Mouse (Mus musculus): ENCODE data around the gene Mamdc4. TPM values are rescaled to one million over a fixed set of nuclear protein-coding genes. Genes with fewer than 3 reads are reported as not detected.

The Mamdc4 gene
- polyA plus RNA-seq (2012; rRNA removed), result 0.99 and 2.5 TPM in 2 replicates

DNA sequence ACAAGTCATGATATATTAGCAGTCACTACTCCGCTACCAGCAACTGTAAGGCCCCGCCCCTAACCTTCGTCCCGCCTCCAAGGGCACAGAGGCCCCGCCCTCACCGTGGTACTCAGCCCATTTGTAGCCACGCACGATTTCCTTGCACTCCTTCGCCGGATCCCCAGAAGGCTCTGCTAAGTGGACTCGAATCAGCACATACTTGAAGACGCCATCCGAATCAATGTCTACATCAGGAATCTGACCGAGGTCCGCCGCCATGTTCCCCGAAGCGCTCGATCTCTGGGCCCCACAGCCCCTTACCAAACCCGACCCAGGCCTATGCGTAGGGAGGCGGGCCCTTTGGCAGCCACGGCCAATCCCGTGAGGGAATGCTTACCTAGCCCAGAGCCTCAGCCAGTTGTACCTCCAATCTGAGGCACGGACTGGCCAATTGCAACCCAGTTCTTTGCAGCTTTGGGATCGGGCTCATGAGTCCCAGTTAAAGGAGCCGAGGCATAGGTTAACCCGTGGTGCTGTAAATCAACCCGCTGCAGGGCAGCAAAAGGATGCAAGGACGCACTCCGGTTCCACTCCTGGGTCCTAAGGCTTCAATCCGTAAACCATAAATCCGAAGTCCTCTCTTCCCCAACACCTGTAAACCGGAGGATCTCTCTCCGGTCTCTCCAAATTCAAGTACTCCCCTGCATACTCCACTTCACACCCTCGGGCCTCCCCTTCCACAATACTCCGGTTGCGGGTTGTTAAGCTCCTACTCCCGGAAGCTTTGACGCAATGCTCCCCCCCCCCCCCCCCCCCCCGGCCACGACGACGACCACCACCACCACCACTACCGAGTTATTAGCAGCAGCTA is at the start of gene Mamdc4, which contains the start of gene Phpt1:
Gene Mamdc4, minus strand, starts transcription at position 267 of the 853 bp plus-strand sequence.
Gene Phpt1, minus strand, starts transcription at position 646 of the 853 bp plus-strand sequence.

DNA sequence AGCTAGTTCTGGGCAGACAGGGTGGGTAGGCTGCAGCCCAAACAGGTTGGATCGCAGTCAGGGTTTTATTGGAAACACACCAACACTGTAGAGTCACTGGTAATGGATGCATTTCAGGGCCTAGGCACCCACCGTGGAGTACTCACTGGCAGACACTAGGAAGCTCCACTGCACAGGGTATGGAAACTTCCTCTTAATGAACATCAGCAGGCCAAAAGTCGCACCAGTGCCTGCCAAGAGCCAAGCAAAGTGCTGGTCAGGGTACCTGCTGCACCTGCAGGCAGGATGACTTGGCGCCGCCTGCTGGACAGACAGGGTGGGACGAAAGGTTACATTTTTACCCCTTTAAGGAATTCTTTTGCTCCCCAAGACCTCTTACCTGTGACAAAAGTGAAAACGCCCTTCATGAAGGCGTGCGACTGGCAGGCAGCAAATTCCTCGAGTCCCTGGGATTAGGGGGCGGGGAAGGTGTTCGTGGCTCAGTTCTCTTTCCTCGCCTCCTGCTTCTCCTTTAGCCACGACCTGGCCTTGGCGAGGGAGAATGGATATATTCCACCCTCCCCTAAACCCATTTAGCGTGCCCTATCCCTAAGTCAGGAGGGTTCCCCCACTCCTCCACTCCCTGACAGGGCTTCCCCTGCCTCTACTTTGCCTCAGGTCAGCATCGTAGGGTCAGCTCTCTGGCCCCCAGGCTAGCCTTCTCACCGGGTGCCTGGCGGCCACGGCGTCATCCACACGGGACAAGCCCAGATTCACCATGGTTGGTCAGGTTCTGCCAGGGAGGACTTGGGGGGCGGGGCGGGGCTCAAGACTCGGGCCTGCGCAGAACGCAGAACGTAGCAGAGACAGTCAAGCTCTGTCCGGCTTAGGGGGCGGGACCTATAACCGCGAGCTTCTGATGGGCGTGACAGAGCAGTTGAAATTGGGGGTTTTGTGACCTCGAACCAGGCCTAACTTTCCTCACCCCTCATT is 46.9 kb upstream of the Mamdc4 start, which contains the start of gene Tmem141:
Gene Tmem141, minus strand, starts transcription at position 777 of the 972 bp plus-strand sequence.

DNA sequence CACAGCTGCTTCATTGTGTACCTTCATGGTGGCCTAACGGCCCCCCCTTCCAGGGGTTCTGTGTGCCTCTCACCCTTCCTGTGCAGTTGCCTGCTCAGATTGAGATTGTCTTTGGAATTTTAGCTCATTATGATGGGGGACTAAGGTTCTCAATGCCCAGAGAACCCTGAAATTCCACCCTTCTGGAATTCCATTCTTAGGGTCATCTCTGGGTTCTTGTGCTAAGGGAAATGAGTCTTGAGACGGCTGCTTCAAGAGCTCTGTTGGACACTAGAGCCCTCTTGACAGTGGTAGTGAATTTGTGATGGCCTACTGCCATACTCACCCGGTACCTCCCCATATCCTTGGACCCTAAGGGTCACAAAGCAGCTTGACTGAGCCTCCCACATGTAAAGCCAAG is 42.9 kb upstream of the Mamdc4 start, which contains the start of gene Ccdc183:
Gene Ccdc183, minus strand, starts transcription at position 101 of the 400 bp plus-strand sequence.

DNA sequence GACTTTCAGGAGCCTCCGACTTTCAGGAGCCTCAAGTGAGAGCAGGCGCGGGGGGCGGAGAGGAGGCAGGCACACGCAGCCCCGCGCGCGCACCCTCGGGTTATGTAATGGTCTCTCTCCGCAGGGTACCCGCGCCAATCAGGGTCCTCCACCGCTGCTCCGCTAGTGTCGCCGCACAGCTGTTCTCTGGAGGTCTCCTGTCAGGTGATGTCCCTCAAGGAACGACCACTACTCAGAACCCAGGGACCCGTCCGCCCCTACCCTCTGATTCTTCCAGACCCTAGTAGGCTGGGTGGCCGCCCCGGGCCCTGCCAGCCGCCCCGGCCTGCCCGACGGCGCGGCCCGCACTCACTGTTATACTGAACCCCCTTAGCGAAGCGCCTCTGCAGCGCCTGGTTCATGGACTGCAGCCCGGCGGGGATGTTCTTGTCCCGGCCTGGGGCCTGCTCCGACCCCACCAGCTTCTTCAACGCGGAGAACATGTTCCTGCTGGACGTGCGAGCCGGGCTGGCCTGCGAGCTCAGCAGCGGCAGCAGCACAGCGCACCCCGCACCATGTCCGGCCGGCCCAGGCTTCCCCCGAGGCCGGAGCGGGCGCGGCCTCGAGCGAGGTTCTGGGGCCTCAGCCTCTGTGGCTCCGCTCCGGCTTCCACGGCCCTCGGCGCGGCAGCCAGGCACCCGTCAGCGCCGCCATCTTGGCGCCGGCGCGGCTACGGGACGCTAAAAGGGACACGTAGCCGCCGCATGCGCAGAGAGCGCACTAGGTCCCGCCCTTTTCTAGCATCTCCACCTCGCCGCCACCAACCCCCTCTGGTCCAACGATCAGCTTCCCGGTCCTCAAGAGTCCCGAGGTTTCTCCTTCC is 33.3 kb upstream of the Mamdc4 start, which contains the start of gene Rabl6:
Gene Rabl6, minus strand, starts transcription at position 761 of the 862 bp plus-strand sequence.

DNA sequence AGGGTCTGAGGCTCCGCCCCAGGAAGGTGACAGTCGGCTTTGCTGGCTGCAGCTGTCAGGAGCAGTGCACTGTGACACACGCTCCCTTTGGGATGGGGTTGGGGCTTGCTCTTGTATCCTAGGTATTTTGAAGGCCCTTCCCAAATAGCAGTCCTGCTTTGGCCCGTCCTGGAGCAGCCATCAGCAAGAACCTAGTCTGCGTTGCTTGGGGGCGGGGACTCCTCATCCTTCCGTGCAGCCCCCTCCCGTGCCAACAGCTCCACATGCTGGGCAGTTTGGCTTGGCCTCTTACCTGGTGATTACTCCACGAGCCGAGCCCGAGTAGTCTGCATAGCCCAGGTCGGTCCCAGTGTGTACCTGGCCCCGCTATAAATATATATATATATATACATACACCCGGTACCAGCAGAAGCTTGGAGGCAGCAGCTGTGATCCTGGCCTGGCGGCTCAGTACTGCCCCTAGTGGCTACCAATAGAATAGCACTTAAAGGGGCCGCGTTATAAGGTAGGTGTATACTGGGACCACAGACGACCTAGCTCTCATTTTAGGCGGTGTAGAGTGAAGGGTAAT is 6.7 kb upstream of the Mamdc4 start, which contains the start of gene Ajm1:
Gene Ajm1, minus strand, starts transcription at position 464 of the 571 bp plus-strand sequence.

DNA sequence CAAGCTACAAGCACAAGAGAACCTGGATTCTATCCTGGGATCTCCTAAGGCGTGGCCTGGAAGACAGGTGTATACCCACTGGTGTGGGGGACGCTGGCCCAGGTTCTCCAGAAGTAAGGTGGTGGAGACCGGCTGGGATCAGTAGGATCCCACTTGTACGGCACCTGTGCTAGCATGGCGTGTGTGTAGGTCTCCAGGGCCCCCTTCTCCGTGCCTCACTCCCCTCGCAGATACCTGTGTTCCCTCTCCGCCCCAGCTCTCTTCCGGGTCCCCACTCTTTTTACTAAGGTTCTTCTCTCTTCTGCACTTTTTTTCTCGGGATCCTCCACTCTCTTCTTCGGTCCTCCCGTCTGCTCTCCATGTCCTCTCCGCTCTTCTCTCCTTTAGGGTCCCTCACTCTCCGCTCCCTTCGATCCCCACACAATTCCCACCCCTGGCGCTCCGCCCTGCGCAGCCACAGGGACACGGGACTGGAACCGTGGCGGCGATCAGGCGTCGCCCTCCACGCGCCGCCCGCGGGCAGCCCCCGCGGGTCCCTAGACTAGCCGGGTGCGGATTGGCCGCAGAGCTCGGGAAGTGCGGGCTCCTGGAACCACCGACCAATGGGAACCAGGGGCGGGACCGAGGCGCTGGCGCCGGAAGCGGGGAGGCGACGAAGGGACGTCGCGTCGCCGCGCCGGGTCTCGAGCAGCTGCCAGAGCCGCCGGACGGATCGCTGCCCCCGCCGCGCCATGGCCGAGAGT is 17.3 kb downstream of the Mamdc4 start, which contains the start of gene Edf1:
Gene Edf1, plus strand, starts transcription at position 627 of the 743 bp plus-strand sequence.

DNA sequence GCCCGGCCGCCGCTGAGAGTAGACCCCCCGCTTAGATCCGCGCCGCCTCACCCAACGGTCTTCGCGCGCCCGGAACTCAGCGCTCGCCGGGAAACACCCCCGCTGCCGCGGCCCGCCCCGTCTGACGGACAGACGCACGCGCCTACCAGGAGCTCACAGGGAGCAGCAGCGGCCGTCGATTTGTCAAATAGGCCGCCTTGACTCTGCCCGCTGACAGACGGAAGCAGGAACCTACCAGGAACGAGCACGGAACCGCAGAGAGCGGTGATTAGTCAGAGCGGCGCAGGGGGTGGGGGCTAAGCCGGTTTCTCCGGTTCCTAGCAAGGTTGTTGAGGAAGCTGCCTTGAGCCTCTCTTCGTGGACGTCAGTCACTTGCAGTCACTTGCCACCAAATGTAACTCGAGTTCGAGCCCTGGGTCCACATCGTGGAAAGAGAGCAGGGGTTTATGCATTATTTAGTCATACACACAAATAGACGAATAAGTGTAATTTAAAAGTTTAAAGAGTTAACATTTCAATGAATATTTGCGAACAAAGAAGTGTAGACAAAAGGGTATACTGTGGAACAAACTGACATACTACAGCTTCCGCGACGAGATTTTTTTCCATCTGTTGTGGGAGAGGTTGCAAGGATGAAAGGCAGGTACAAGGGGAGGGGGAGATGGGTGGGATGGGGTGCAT is 27.7 kb downstream of the Mamdc4 start, which contains the start of gene Traf2:
Gene Traf2, minus strand, starts transcription at position 130 of the 681 bp plus-strand sequence.

Other genes with a start within 250 kb of the Mamdc4 start
- 5.0 and 5.1 TPM in 2 replicates for gene Man1b1, start 242.5 kb downstream of the Mamdc4 start, polyA plus RNA-seq (2012; rRNA removed)
- gene Dpp7, start 218.5 kb downstream of the Mamdc4 start, polyA plus RNA-seq (2012; rRNA removed), result 16.5 and 17.1 TPM in 2 replicates
- gene Uap1l1, start 209.2 kb downstream of the Mamdc4 start, polyA plus RNA-seq (2012; rRNA removed), result 7.3 and 8.2 TPM in 2 replicates
- gene Sapcd2, start 202.5 kb downstream of the Mamdc4 start, polyA plus RNA-seq (2012; rRNA removed), result 8.4 and 10.1 TPM in 2 replicates
- 6.0 and 7.2 TPM in 2 replicates for gene Entpd2, start 179.0 kb downstream of the Mamdc4 start, polyA plus RNA-seq (2012; rRNA removed)
- 6.9 and 7.6 TPM in 2 replicates for gene Npdc1, start 175.5 kb downstream of the Mamdc4 start, polyA plus RNA-seq (2012; rRNA removed)
- gene Fut7, start 151.6 kb downstream of the Mamdc4 start, polyA plus RNA-seq (2012; rRNA removed), result 0.87 and 0.96 TPM in 2 replicates
- 2.1 and 2.4 TPM in 2 replicates for gene Abca2, start 146.1 kb downstream of the Mamdc4 start, polyA plus RNA-seq (2012; rRNA removed)
- gene Clic3, start 118.0 kb downstream of the Mamdc4 start, polyA plus RNA-seq (2012; rRNA removed), result 1.8 and 2.3 TPM in 2 replicates
- gene Paxx, start 113.8 kb downstream of the Mamdc4 start, polyA plus RNA-seq (2012; rRNA removed), result 12.5 and 13.0 TPM in 2 replicates
- 0.68 and 0.72 TPM in 2 replicates for gene Ptgds, start 104.8 kb downstream of the Mamdc4 start, polyA plus RNA-seq (2012; rRNA removed)
- not detected in 2 replicates for gene Lcn12, start 80.9 kb downstream of the Mamdc4 start, polyA plus RNA-seq (2012; rRNA removed)
- 4.7 and 5.0 TPM in 2 replicates for gene Fbxw5, start 74.1 kb downstream of the Mamdc4 start, polyA plus RNA-seq (2012; rRNA removed)
- gene C8g, start 73.1 kb downstream of the Mamdc4 start, polyA plus RNA-seq (2012; rRNA removed), result 91.0 TPM in 2 replicates
- gene Traf2, start 27.9 kb downstream of the Mamdc4 start, polyA plus RNA-seq (2012; rRNA removed), result 5.9 and 6.6 TPM in 2 replicates
- gene Edf1, start 17.0 kb downstream of the Mamdc4 start, polyA plus RNA-seq (2012; rRNA removed), result 102 and 106 TPM in 2 replicates
- gene Phpt1, start 379 bp upstream of the Mamdc4 start, polyA plus RNA-seq (2012; rRNA removed), result 33.1 and 38.3 TPM in 2 replicates
- gene Ajm1, start 6.9 kb upstream of the Mamdc4 start, polyA plus RNA-seq (2012; rRNA removed), result 0.05 and 0.13 TPM in 2 replicates
- gene Rabl6, start 33.7 kb upstream of the Mamdc4 start, polyA plus RNA-seq (2012; rRNA removed), result 17.2 and 22.1 TPM in 2 replicates
- not detected in 2 replicates for gene Ccdc183, start 42.8 kb upstream of the Mamdc4 start, polyA plus RNA-seq (2012; rRNA removed)
- gene Tmem141, start 47.2 kb upstream of the Mamdc4 start, polyA plus RNA-seq (2012; rRNA removed), result 23.0 and 24.3 TPM in 2 replicates
- 84.3 and 88.2 TPM in 2 replicates for gene Fcna, start 53.2 kb upstream of the Mamdc4 start, polyA plus RNA-seq (2012; rRNA removed)
- not detected in 2 replicates for gene Lcn8, start 78.3 kb upstream of the Mamdc4 start, polyA plus RNA-seq (2012; rRNA removed)
- not detected in 2 replicates for gene Lcn5, start 83.1 kb upstream of the Mamdc4 start, polyA plus RNA-seq (2012; rRNA removed)
- not detected in 2 replicates for gene Lcn6, start 101.9 kb upstream of the Mamdc4 start, polyA plus RNA-seq (2012; rRNA removed)
- gene Lcn10, start 107.9 kb upstream of the Mamdc4 start, polyA plus RNA-seq (2012; rRNA removed), result not detected in 2 replicates
- gene Obp2a, start 125.2 kb upstream of the Mamdc4 start, polyA plus RNA-seq (2012; rRNA removed), result not detected in 2 replicates
- 4.9 and 5.3 TPM in 2 replicates for gene Bmyc, start 131.9 kb upstream of the Mamdc4 start, polyA plus RNA-seq (2012; rRNA removed)
- not detected in 2 replicates for gene Obp2b, start 162.2 kb upstream of the Mamdc4 start, polyA plus RNA-seq (2012; rRNA removed)
- gene Lcn3, start 190.7 kb upstream of the Mamdc4 start, polyA plus RNA-seq (2012; rRNA removed), result not detected in 2 replicates
- gene Lcn11, start 202.2 kb upstream of the Mamdc4 start, polyA plus RNA-seq (2012; rRNA removed), result not detected in 2 replicates
- gene Gm13539, start 207.4 kb upstream of the Mamdc4 start, polyA plus RNA-seq (2012; rRNA removed), result not detected in 2 replicates
- not detected in 2 replicates for gene Glt6d1, start 241.0 kb upstream of the Mamdc4 start, polyA plus RNA-seq (2012; rRNA removed)
- gene Lcn9, start 248.3 kb upstream of the Mamdc4 start, polyA plus RNA-seq (2012; rRNA removed), result not detected in 2 replicates

Data from liver, embryonic 18 days (tissue).